Mouse (Mus musculus): ENCODE data around the gene Speer4d. TPM values are rescaled to one million over a fixed set of nuclear protein-coding genes. Genes with fewer than 3 reads are reported as not detected.
"Not testable (repeated sequence)": the region's sequence is repeated elsewhere in the genome, so short reads cannot be mapped to it uniquely, and the experiment has no call there.

Speer4d gene
- polyA plus RNA-seq, 2 experiments, result not detected

- H3K36me3 ChIP-seq (replicated peaks; ENCODE audit: control insufficient read depth, insufficient read depth, low read depth); H3K4me3 ChIP-seq (ENCODE audit: insufficient read depth in 1 of 2, low read depth in 2 of 2, low read length in 2 of 2); H3K9me3 ChIP-seq (ENCODE audit: control insufficient read depth, low read length); H3K27me3 ChIP-seq (ENCODE audit: control insufficient read depth, insufficient read depth, low read length); ATAC-seq (ENCODE audit: insufficient read depth); H3K27ac ChIP-seq; H3K9ac ChIP-seq (replicated peaks); DNase-seq (ENCODE audit: low read depth in 3 of 3, low spot score in 3 of 3); H3K4me2 ChIP-seq (ENCODE audit: low read depth); H3K4me1 ChIP-seq (replicated peaks; ENCODE audit: control insufficient read depth in 2 of 2, insufficient read depth in 2 of 2, low read length in 1 of 2): not testable (repeated sequence)
- WGBS (ENCODE audit: insufficient replicate concordance), result 71% methylated on average over 7 of the region's 18 CpGs
These were observed 51.9 kb downstream of the Speer4d start for GRCm38 (mm10) chr5:15670789-15671188.

Other genes starting within 250 kb of the Speer4d start
- gene Gm21149, start 142.5 kb upstream of the Speer4d start, polyA plus RNA-seq (2012; rRNA removed), result not detected in 2 replicates
- not detected in 2 replicates for gene Gm21149, start 142.5 kb upstream of the Speer4d start, polyA plus RNA-seq (2014; fragmentation: Nextera tagmentation; extraction: Ambion mirVana)
- not detected in 2 replicates for gene Gm21190, start 89.8 kb upstream of the Speer4d start, polyA plus RNA-seq (2012; rRNA removed)
- not detected in 2 replicates for gene Gm21190, start 89.8 kb upstream of the Speer4d start, polyA plus RNA-seq (2014; fragmentation: Nextera tagmentation; extraction: Ambion mirVana)
- gene Gm21083, start 41.7 kb upstream of the Speer4d start, polyA plus RNA-seq (2012; rRNA removed), result 0.03 TPM in 1 of 2 replicates, not detected in the other
- gene Gm21083, start 41.7 kb upstream of the Speer4d start, polyA plus RNA-seq (2014; fragmentation: Nextera tagmentation; extraction: Ambion mirVana), result not detected in 2 replicates
- gene 4930572O03Rik, start 38.0 kb downstream of the Speer4d start, polyA plus RNA-seq (2012; rRNA removed), result not detected in 2 replicates
- not detected in 2 replicates for gene 4930572O03Rik, start 38.0 kb downstream of the Speer4d start, polyA plus RNA-seq (2014; fragmentation: Nextera tagmentation; extraction: Ambion mirVana)
- not detected in 2 replicates for gene Speer4c, start 95.2 kb downstream of the Speer4d start, polyA plus RNA-seq (2012; rRNA removed)
- gene Speer4c, start 95.2 kb downstream of the Speer4d start, polyA plus RNA-seq (2014; fragmentation: Nextera tagmentation; extraction: Ambion mirVana), result not detected in 2 replicates